Mouse (Mus musculus) bone marrow, adult 2 months (tissue): ENCODE measurements around the gene Accs.

ENCODE experiments used
- CTCF ChIP-seq: fragments of 200-500 bp; IDR thresholded peaks from 2 replicates; pipeline ENCODE4 v1.5.1; 2011; ENCODE audit warnings: low read length, control low read depth; ENCODE audit not compliant: control insufficient read depth, insufficient read depth
- POLR2A ChIP-seq: fragments of 200-500 bp; IDR thresholded peaks from 2 replicates; pipeline ENCODE4 v1.6.1; 2011; ENCODE audit warnings: low read depth, mild to moderate bottlenecking, control low read depth, low read length, borderline replicate concordance; ENCODE audit not compliant: control insufficient read depth

DNA sequence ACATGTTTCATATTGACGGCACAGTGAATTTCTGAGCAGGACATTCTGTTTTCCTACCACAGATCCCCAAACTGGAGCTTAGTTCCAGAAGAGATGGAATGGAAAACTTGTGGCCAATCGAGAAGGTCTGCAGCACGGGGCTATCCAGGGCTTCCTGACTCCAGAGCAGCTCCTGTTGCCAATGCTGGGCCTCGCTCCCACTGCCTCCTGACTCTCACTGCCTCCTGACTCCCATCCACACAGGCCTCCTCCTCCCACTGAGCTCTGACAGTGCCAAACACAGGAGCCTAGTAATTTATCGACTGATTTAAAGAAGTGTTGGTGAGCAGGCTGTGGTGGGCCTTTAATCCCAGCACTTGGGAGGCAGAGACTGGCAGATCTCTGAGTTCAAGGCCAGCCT, 41.7 kb downstream of the Accs start:
- TF ChIP-seq POLR2A = no peak
- TF ChIP-seq CTCF = no peak
